Mouse (Mus musculus) adrenal gland, adult 10 weeks (tissue): ENCODE measurements around the gene Max. TPM values are rescaled to one million over a fixed set of nuclear protein-coding genes. Genes with fewer than 3 reads are reported as not detected.

Experiments
- polyA plus RNA-seq: library from polyadenylated mRNA; stranded (reverse); fragments of 350-450 nt; fragmentation: Illumina TruSeq; extraction: RNeasy Lipid Tissue Mini Kit (QIAGEN cat#74804); gene quantifications from one replicate; pipeline ENCODE4 v1.2.3, GENCODE M21; 2014; ENCODE audit warnings: low read depth, low replicate concordance

Gene Max
- 74.6 TPM for polyA plus RNA-seq

GRCm38 (mm10) chr12:76961932-76962891, at the start of gene Max:
Gene Max, minus strand, starts transcription at chr12:76962201.

Other genes with a start within 250 kb of the Max start
- 129 TPM for gene Churc1, start 196.7 kb downstream of the Max start, polyA plus RNA-seq
- gene Fntb, start 196.6 kb downstream of the Max start, polyA plus RNA-seq: 2.1 TPM
- not detected for gene Gpx2, start 166.6 kb downstream of the Max start, polyA plus RNA-seq
- gene Rab15, start 139.3 kb downstream of the Max start, polyA plus RNA-seq: 2.5 TPM